Mouse (Mus musculus): ENCODE measurements around the gene Gnaz. TPM values are rescaled to one million over a fixed set of nuclear protein-coding genes. Genes with fewer than 3 reads are reported as not detected.

Gnaz gene
- polyA plus RNA-seq, 1 experiment = 5.0 TPM

DNA sequence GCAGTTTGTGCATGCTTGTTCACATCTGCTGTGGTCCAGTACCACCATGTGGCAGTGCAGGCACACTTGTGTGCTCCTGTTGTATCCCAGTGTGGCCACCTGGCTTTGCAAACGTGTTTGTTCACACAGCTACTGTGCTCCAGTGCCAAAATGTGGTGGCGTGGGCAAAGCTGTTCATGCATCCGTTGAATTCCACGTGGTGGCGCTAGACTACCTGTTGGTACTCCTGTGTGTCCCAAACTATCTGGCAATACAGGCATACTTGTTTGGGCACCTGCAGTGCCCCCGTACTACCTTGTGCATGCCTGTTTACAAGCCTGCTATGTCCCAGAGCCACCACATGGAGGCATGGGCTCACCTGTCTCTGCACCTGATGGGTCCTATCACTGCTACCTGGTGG, 32.0 kb upstream of the Gnaz start:
- peak; percentile 31 for DNase-seq
- Histone ChIP-seq H3K4me1 (ENCODE audit: control insufficient read depth, insufficient read depth, low read length) (no peaks in the 10 kb centered on the region), H3K36me3 (ENCODE audit: control insufficient read depth, insufficient read depth, low read length) (no peaks in the 10 kb centered on the region), H3K27me3 (replicated peaks; ENCODE audit: control insufficient read depth, insufficient read depth, low read length) (no peaks in the 10 kb centered on the region), H3K27ac (ENCODE audit: insufficient read depth, low read depth, low read length) (no peak overlapping the region), H3K4me3 (ENCODE audit: insufficient read depth, low read depth, low read length) (no peak overlapping the region)
- 33% methylated on average over 6 of the region's 6 CpGs for WGBS
- TF ChIP-seq CTCF (conservative IDR thresholded peaks at IDR 0.05; ENCODE audit: insufficient read depth, insufficient read length, low read depth, low read length) (peak; percentile 48), POLR2A (IDR thresholded peaks at IDR 0.05; ENCODE audit: low read depth, low read length) (no peak)

DNA sequence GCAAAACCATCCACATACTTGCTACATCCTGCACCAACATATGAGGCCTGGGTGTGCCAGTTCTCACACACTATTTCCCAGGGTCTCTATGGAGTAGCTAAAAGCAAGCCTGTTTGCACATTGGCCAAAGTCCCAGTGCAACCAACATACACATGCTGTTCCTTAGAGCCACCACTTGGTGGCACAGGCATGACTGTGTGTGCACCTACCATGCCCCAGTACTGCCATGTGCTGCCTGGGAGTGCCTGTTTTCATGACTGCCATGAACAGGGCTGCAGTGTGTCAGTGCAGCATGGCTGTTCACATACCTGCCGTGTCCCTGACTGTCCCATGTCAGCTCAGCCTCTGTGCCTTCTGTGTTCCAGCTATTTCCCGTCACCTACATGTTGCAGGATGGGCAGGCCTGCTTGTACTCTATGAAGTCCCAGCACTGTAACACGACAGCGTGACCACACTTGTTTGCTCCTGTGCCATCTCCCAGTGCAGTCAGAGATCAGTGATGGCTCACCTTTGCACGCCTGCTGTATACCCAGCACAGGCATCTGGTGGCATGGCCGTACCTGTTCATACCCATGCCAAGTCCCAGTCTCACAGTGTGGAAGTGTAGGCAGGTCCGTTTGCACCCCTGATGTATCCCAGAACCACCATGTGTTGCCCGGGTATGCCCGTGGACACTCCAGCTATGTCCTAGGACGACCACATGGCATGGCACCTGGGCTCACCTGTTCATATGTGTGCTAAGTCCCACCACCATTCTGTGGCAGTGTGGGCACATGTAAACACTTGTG, 29.8 kb upstream of the Gnaz start:
- peak; percentile 91 for TF ChIP-seq CTCF (conservative IDR thresholded peaks at IDR 0.05; ENCODE audit: insufficient read depth, insufficient read length, low read depth, low read length)
- TF ChIP-seq POLR2A (IDR thresholded peaks at IDR 0.05; ENCODE audit: low read depth, low read length) = no peak
- H3K27me3 ChIP-seq (replicated peaks; ENCODE audit: control insufficient read depth, insufficient read depth, low read length) = no peaks in the 10 kb centered on the region
- peak; percentile 38 for DNase-seq
- 83% methylated on average over 10 of the region's 10 CpGs for WGBS
- no peak overlapping the region for H3K4me3 ChIP-seq (ENCODE audit: insufficient read depth, low read depth, low read length)
- no peak overlapping the region for H3K27ac ChIP-seq (ENCODE audit: insufficient read depth, low read depth, low read length)
- H3K36me3 ChIP-seq (ENCODE audit: control insufficient read depth, insufficient read depth, low read length) = no peaks in the 10 kb centered on the region
- no peaks in the 10 kb centered on the region for H3K4me1 ChIP-seq (ENCODE audit: control insufficient read depth, insufficient read depth, low read length)

DNA sequence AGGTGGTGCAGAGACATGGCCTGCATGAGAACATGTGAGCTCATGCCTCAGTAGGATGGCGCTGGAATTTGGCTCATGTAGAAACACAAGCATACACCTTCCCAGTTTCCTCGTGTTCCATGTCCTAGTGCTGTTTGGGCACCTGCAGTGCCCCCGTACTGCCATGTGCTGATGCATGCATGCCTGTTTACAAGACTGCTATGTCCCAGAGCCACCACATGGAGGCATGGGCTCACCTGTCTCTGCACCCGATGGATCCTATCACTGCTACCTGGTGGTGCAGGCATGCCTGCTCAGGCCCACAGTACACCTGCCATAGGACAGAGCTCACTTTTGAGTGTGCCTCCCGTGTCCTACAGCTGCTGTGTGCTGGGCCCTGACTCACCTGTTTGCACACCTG, 28.6 kb upstream of the Gnaz start:
- peak; percentile 5 for DNase-seq
- Histone ChIP-seq H3K4me3 (ENCODE audit: insufficient read depth, low read depth, low read length) (no peak overlapping the region), H3K27me3 (replicated peaks; ENCODE audit: control insufficient read depth, insufficient read depth, low read length) (no peaks in the 10 kb centered on the region), H3K27ac (ENCODE audit: insufficient read depth, low read depth, low read length) (no peak overlapping the region), H3K4me1 (ENCODE audit: control insufficient read depth, insufficient read depth, low read length) (no peaks in the 10 kb centered on the region), H3K36me3 (ENCODE audit: control insufficient read depth, insufficient read depth, low read length) (no peaks in the 10 kb centered on the region)
- 63% methylated on average over 5 of the region's 5 CpGs for WGBS
- no peak for TF ChIP-seq POLR2A (IDR thresholded peaks at IDR 0.05; ENCODE audit: low read depth, low read length)
- TF ChIP-seq CTCF (conservative IDR thresholded peaks at IDR 0.05; ENCODE audit: insufficient read depth, insufficient read length, low read depth, low read length) = no peak; the same call in 1 of the 2 replicates

DNA sequence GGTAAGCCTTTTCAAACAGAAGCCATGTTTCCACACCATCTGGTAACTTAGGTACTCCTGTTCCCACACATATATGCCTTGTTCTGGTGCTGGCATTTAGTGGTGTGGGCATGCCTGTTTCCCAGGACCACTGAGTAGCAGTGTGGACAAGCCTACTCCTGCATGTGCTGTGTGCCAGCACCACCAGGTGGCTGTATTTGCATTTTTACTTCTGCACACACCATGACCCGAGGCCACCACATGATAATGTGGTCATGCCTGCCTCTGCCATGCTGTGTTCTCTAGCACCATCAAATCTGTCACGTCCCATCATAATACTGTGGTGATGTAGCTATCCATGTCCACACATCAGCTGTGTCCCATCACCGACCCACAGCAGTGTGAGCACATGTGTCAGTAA, 27.7 kb upstream of the Gnaz start:
- H3K36me3 ChIP-seq (ENCODE audit: control insufficient read depth, insufficient read depth, low read length) = no peaks in the 10 kb centered on the region
- no peaks in the 10 kb centered on the region for H3K27me3 ChIP-seq (replicated peaks; ENCODE audit: control insufficient read depth, insufficient read depth, low read length)
- WGBS = 55% methylated on average over 3 of the region's 3 CpGs
- no peak overlapping the region for H3K4me3 ChIP-seq (ENCODE audit: insufficient read depth, low read depth, low read length)
- no peaks in the 10 kb centered on the region for H3K4me1 ChIP-seq (ENCODE audit: control insufficient read depth, insufficient read depth, low read length)
- H3K27ac ChIP-seq (ENCODE audit: insufficient read depth, low read depth, low read length) = no peak overlapping the region
- DNase-seq = no peak
- TF ChIP-seq POLR2A (IDR thresholded peaks at IDR 0.05; ENCODE audit: low read depth, low read length) (no peak), CTCF (conservative IDR thresholded peaks at IDR 0.05; ENCODE audit: insufficient read depth, insufficient read length, low read depth, low read length) (peak; percentile 29; the same call in 1 of the 2 replicates)

DNA sequence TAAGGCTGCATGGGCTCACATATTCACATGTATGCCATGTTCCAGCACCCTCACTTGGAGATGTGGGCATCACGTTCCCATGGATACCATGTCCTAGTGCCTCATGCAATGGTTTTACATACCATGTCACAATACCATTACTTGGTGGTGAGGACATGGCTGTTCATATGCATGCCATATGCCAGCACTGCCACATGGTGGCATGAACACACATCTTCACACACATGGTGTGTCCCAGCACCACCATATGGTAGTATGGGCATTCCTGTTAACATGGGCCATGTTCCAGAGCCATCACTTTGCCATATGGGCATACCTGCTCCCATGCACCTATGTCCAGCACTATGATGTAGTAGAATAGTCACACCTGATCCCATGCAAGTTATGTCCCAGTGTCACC, 26.2 kb upstream of the Gnaz start:
- H3K27ac ChIP-seq (ENCODE audit: insufficient read depth, low read depth, low read length) = no peak overlapping the region
- H3K4me1 ChIP-seq (ENCODE audit: control insufficient read depth, insufficient read depth, low read length) = no peaks in the 10 kb centered on the region
- H3K4me3 ChIP-seq (ENCODE audit: insufficient read depth, low read depth, low read length) = no peak overlapping the region
- TF ChIP-seq CTCF (conservative IDR thresholded peaks at IDR 0.05; ENCODE audit: insufficient read depth, insufficient read length, low read depth, low read length) (no peak), POLR2A (IDR thresholded peaks at IDR 0.05; ENCODE audit: low read depth, low read length) (no peak)
- no peaks in the 10 kb centered on the region for H3K36me3 ChIP-seq (ENCODE audit: control insufficient read depth, insufficient read depth, low read length)
- H3K27me3 ChIP-seq (replicated peaks; ENCODE audit: control insufficient read depth, insufficient read depth, low read length) = no peaks in the 10 kb centered on the region
- WGBS = 98% methylated on average over 1 of the region's 1 CpGs
- DNase-seq = no peak

DNA sequence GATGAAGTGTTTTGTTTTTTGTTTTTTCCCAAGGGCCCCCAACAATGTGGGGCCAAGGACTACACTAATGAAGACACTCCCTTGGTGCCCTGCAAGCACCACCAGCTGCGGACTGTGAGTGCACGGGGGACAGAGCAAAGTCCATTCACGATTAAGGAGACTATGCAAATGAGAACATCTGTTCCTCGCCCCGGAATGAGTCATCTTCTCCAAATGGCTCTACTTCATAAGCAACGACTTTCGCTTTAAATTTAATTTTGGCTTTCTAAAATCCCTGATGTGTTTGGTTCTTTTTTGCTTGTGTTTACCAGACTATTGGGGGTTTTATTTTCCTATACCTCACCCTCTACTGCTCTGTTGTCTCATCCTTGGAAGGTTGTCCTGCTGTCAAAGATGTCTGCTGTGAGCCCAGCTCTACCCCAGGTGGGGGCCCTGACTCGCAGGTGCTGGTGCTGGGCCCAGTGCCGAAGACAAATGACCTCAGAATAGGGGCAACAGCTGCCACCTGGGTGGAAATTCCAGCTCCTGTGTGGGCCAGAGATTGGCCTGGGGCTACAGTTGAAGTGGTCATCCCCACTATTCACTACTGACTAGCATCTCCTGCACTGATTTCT, 14.0 kb upstream of the Gnaz start:
- no peaks in the 10 kb centered on the region for H3K36me3 ChIP-seq (ENCODE audit: control insufficient read depth, insufficient read depth, low read length)
- 39% methylated on average over 9 of the region's 9 CpGs for WGBS
- DNase-seq = peak; percentile 11

DNA sequence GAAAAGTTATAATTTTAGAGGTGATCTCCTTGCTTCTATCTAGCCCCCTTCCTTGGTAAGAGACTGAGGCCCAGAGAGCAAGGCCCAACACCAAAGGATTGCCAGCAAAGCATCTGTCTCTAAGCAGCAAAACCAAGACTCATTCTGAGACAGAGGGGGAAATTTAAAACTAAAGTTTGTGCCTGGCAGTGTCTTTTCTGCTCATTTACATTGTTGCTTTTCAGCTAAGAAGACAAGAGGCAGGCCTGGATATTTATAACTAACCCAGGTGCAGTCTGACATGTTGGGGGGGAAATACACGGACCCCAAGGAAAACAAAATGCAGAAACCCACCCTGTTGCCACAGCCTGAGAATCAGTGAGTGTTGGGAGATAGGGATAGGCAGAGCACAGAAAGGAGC, 2.6 kb upstream of the Gnaz start:
- no peaks in the 10 kb centered on the region for H3K36me3 ChIP-seq (ENCODE audit: control insufficient read depth, insufficient read depth, low read length)
- H3K27ac ChIP-seq (ENCODE audit: insufficient read depth, low read depth, low read length) = no peak overlapping the region
- no peaks in the 10 kb centered on the region for H3K27me3 ChIP-seq (replicated peaks; ENCODE audit: control insufficient read depth, insufficient read depth, low read length)
- H3K4me1 ChIP-seq (ENCODE audit: control insufficient read depth, insufficient read depth, low read length) = no peaks in the 10 kb centered on the region
- DNase-seq = no peak
- 82% methylated on average over 1 of the region's 1 CpGs for WGBS
- TF ChIP-seq POLR2A (IDR thresholded peaks at IDR 0.05; ENCODE audit: low read depth, low read length) (no peak), CTCF (conservative IDR thresholded peaks at IDR 0.05; ENCODE audit: insufficient read depth, insufficient read length, low read depth, low read length) (no peak)
- no peak overlapping the region for H3K4me3 ChIP-seq (ENCODE audit: insufficient read depth, low read depth, low read length)

More for the DNA sequence above, 14.0 kb upstream of the Gnaz start:
- TF ChIP-seq POLR2A (IDR thresholded peaks at IDR 0.05; ENCODE audit: low read depth, low read length) (no peak), CTCF (conservative IDR thresholded peaks at IDR 0.05; ENCODE audit: insufficient read depth, insufficient read length, low read depth, low read length) (no peak)
- Histone ChIP-seq H3K4me1 (ENCODE audit: control insufficient read depth, insufficient read depth, low read length) (no peaks in the 10 kb centered on the region), H3K27me3 (replicated peaks; ENCODE audit: control insufficient read depth, insufficient read depth, low read length) (no peaks in the 10 kb centered on the region), H3K4me3 (ENCODE audit: insufficient read depth, low read depth, low read length) (no peak overlapping the region), H3K27ac (ENCODE audit: insufficient read depth, low read depth, low read length) (no peak overlapping the region)

Data from kidney, adult 2 months (tissue).